Mouse (Mus musculus): ENCODE data around the gene Rasa1. TPM values are rescaled to one million over a fixed set of nuclear protein-coding genes. Genes with fewer than 3 reads are reported as not detected.

Gene Rasa1
- polyA plus RNA-seq, 1 experiment, result 60.2 TPM

- H3K4me1 ChIP-seq (ENCODE audit: control insufficient read depth, insufficient read depth, low read length), result no peaks in the 10 kb centered on the region
- no peaks in the 10 kb centered on the region for H3K27me3 ChIP-seq (ENCODE audit: control insufficient read depth, insufficient read depth, low read length, poor library complexity, severe bottlenecking)
- H3K36me3 ChIP-seq (ENCODE audit: control insufficient read depth, insufficient read depth, low read length, poor library complexity, severe bottlenecking), result peaks cover 6% of the 10 kb centered on the region
- peak overlapping the region; percentile 63 for H3K9ac ChIP-seq (ENCODE audit: low read depth, poor library complexity, severe bottlenecking)
- TF ChIP-seq CTCF (IDR thresholded peaks at IDR 0.05; ENCODE audit: low read depth, low read length) (no peak), EP300 (IDR thresholded peaks at IDR 0.05; ENCODE audit: insufficient read depth, low read depth, low read length) (no peak), POLR2A (IDR thresholded peaks at IDR 0.05; ENCODE audit: insufficient read depth, low read length) (no peak)
- H3K9me3 ChIP-seq (replicated peaks; ENCODE audit: control insufficient read depth, insufficient read depth, low read length, poor library complexity, severe bottlenecking), result peaks cover 8% of the 10 kb centered on the region
- no peak overlapping the region for H3K27ac ChIP-seq (ENCODE audit: insufficient read depth, low read length)
- H3K4me3 ChIP-seq (ENCODE audit: low read depth, low read length), result peak overlapping the region; percentile 96
Measured at GRCm38 (mm10) chr13:85189644-85190121, 99.2 kb downstream of the Rasa1 start.

GRCm38 (mm10) chr13:85188903-85189643, 99.9 kb downstream of the Rasa1 start, which contains the start of gene Ccnh:
TSS of gene Ccnh (plus strand) at chr13:85189408.
- Histone ChIP-seq H3K4me1 (ENCODE audit: control insufficient read depth, insufficient read depth, low read length) (no peaks in the 10 kb centered on the region), H3K27ac (ENCODE audit: insufficient read depth, low read length) (no peak within 1 kb of the TSS), H3K9ac (ENCODE audit: low read depth, poor library complexity, severe bottlenecking) (peak within 1 kb of the TSS; percentile 63), H3K4me3 (ENCODE audit: low read depth, low read length) (peak within 1 kb of the TSS; percentile 96), H3K9me3 (replicated peaks; ENCODE audit: control insufficient read depth, insufficient read depth, low read length, poor library complexity, severe bottlenecking) (peaks cover 10% of the 10 kb centered on the region), H3K27me3 (ENCODE audit: control insufficient read depth, insufficient read depth, low read length, poor library complexity, severe bottlenecking) (no peaks in the 10 kb centered on the region), H3K36me3 (ENCODE audit: control insufficient read depth, insufficient read depth, low read length, poor library complexity, severe bottlenecking) (peaks cover 6% of the 10 kb centered on the region)
- TF ChIP-seq POLR2A (IDR thresholded peaks at IDR 0.05; ENCODE audit: insufficient read depth, low read length) (peak; percentile 64), CTCF (IDR thresholded peaks at IDR 0.05; ENCODE audit: low read depth, low read length) (no peak)

Other genes with a start within 250 kb of the Rasa1 start
- gene Ccnh, start 99.7 kb downstream of the Rasa1 start, polyA plus RNA-seq (2011; ENCODE audit: insufficient read depth, insufficient read length, low read depth, missing spikeins), result 88.6 and 99.4 TPM in 2 replicates